8 mouse cellular contexts compared by ENCODE assay signal in the genomic region with DNA sequence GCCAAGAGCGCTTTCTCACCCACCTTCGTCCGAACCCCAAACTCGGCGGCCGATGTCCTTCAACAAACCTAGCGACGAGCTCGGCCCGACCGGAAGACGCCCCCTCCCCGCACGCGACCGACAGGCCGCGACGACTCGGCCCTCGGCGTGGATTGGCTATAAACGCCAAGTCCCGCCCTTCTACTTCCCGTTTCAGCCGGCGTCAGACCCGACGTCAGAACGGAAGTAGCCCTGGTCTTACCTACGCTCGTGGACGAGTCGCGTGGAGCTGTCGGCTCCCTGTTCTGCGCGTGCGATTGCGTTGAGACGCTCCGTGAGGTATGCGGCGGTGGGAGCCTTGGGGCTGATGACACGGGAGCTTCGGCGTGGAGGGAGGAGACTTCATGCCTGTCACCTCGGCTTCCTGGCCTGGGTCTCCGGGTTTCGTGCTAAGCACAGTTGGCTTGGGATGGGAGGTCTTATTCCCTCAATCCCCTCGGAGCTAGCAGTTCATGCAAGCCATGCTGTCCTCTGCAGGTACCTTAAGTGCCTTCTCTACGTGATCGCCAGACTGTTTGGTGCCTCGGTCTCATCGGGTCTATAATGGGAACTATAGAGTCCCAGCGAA. TPM values are rescaled to one million over a fixed set of nuclear protein-coding genes. Genes with fewer than 3 reads are reported as not detected.
DNase-seq lines count a peak whose midpoint lies in the region; ATAC-seq lines count a peak whose summit lies in the region.

Usmg5 (minus strand) TSS at position 98 of the 607 bp plus-strand sequence.
Pdcd11 (plus strand) TSS at position 219 of the 607 bp plus-strand sequence.

- H3K4me2 ChIP-seq in hindbrain, embryonic 16.5 days (ENCODE audit: low read length) = peak within 1 kb of the TSS; percentile 83

- peaks cover 72% of the 10 kb centered on the region for H3K79me2 ChIP-seq in macrophage (ENCODE audit: inconsistent target)

- H3K9ac ChIP-seq in hindbrain, embryonic 16.5 days (ENCODE audit: low read depth, low read length) = peak within 1 kb of the TSS; percentile 98

- H3K36me3 ChIP-seq in hindbrain, embryonic 16.5 days (ENCODE audit: control insufficient read depth, insufficient read depth, low read length) = peaks cover 13% of the 10 kb centered on the region
- H3K36me3 ChIP-seq in macrophage (ENCODE audit: inconsistent target) = peaks cover 21% of the 10 kb centered on the region

- no peaks in the 10 kb centered on the region for H3K9me3 ChIP-seq in hindbrain, embryonic 16.5 days (ENCODE audit: control insufficient read depth, low read length)

- ATAC-seq in hindbrain, embryonic 16.5 days = peak; percentile 99

- peak; percentile 88 for DNase-seq in WW6 (ENCODE audit: low read depth, low spot score)
- peak; percentile 96 for DNase-seq in cerebellum, postnatal 4 days (ENCODE audit: low spot score in 2 of 2)
- peak; percentile 96 for DNase-seq in gastrocnemius, adult 18-20 months (ENCODE audit: low spot score)
- DNase-seq in left cerebral cortex, adult 18-20 months (ENCODE audit: low spot score in 2 of 2) = peak; percentile 98 to 99
- DNase-seq in right cerebral cortex, adult 18-20 months = peak; percentile 98
- peak; percentile 82 for DNase-seq in urinary bladder, postnatal 10 days (ENCODE audit: low spot score)

- H3K4me1 ChIP-seq in hindbrain, embryonic 16.5 days (ENCODE audit: control insufficient read depth, insufficient read depth, low read depth, low read length) = peaks cover 19% of the 10 kb centered on the region

- H3K27me3 ChIP-seq in hindbrain, embryonic 16.5 days (replicated peaks; ENCODE audit: control insufficient read depth, insufficient read depth, low read length) = no peaks in the 10 kb centered on the region

- under 1% methylated on average over 56 of the region's 56 CpGs for WGBS in hindbrain, embryonic 16.5 days
- WGBS in macrophage (ENCODE audit: missing documents) = 1% methylated on average over 51 of the region's 56 CpGs

- peak within 1 kb of the TSS; percentile 97 for H3K4me3 ChIP-seq in hindbrain, embryonic 16.5 days (ENCODE audit: low read length)
- peak within 1 kb of the TSS; percentile 100 for H3K4me3 ChIP-seq in macrophage (ENCODE audit: inconsistent target)

- peak within 1 kb of the TSS; percentile 92 for H3K27ac ChIP-seq in hindbrain, embryonic 16.5 days (ENCODE audit: low read depth, low read length)
- peak within 1 kb of the TSS; percentile 79 for H3K27ac ChIP-seq in macrophage

RNA-seq across cellular contexts. Expression of gene Usmg5, which starts in this region (rescaled TPM):
- total RNA-seq in gastrocnemius, adult 18-20 months (2021) = 1,000 to 10,000 TPM; 1,130 to 1,186 TPM
- polyA plus RNA-seq in hindbrain, embryonic 16.5 days (2015; fragmentation: Nextera tagmentation; extraction: Ambion mirVana) = 1,339 and 1,421 TPM in 2 replicates
- total RNA-seq in left cerebral cortex, adult 18-20 months (2021) = 100 to 1,000 TPM; 757 to 769 TPM
- total RNA-seq in macrophage (2018; cell fraction: chromatin; rRNA removed) = 10 to 100 TPM; 15.6 to 58.9 (median 27.9) TPM
- 100 to 1,000 TPM; 352 to 833 (median 521) TPM for total RNA-seq in macrophage (2018; cell fraction: cytosol; rRNA removed)
- total RNA-seq in macrophage (2018; cell fraction: nucleus; rRNA removed) = 100 to 1,000 TPM in 6 of 26 experiments, 10 to 100 TPM in 20; 25.8 to 161 (median 72.6) TPM
- polyA plus RNA-seq in macrophage (2018) = 471 to 670 TPM (median 529 TPM) in 3 replicates

RNA-seq across cellular contexts. Expression of gene Pdcd11, which starts in this region (rescaled TPM):
- 1 to 10 TPM; 7.4 to 8.0 TPM for total RNA-seq in gastrocnemius, adult 18-20 months (2021)
- polyA plus RNA-seq in hindbrain, embryonic 16.5 days (2015; fragmentation: Nextera tagmentation; extraction: Ambion mirVana) = 4.4 and 5.0 TPM in 2 replicates
- 10 to 100 TPM; 15.3 to 16.3 TPM for total RNA-seq in left cerebral cortex, adult 18-20 months (2021)
- 10 to 100 TPM; 25.8 to 67.9 (median 39.1) TPM for total RNA-seq in macrophage (2018; cell fraction: chromatin; rRNA removed)
- 10 to 100 TPM in 16 of 26 experiments, 1 to 10 TPM in 10; 6.2 to 14.7 (median 10.7) TPM for total RNA-seq in macrophage (2018; cell fraction: cytosol; rRNA removed)
- 10 to 100 TPM; 16.4 to 41.5 (median 21.0) TPM for total RNA-seq in macrophage (2018; cell fraction: nucleus; rRNA removed)
- 9.7 to 16.3 TPM (median 12.2 TPM) in 3 replicates for polyA plus RNA-seq in macrophage (2018)

Comparison
In these comparisons a context has a peak if more than half of its experiments do, and no peak if none do; other contexts are left out.
1. Peak in every context shown above with its lines: DNase-seq, ATAC-seq, H3K4me3 ChIP-seq and H3K27ac ChIP-seq.